Mouse (Mus musculus): Measurements from ENCODE around the gene Tubb4a. TPM values are rescaled to one million over a fixed set of nuclear protein-coding genes. Genes with fewer than 3 reads are reported as not detected.
"Not testable (repeated sequence)": the region's sequence is repeated elsewhere in the genome, so short reads cannot be mapped to it uniquely, and the experiment has no call there.

The Tubb4a gene
- polyA plus RNA-seq (2015; fragmentation: Nextera tagmentation; extraction: Ambion mirVana): 239 and 253 TPM in 2 replicates

DNA sequence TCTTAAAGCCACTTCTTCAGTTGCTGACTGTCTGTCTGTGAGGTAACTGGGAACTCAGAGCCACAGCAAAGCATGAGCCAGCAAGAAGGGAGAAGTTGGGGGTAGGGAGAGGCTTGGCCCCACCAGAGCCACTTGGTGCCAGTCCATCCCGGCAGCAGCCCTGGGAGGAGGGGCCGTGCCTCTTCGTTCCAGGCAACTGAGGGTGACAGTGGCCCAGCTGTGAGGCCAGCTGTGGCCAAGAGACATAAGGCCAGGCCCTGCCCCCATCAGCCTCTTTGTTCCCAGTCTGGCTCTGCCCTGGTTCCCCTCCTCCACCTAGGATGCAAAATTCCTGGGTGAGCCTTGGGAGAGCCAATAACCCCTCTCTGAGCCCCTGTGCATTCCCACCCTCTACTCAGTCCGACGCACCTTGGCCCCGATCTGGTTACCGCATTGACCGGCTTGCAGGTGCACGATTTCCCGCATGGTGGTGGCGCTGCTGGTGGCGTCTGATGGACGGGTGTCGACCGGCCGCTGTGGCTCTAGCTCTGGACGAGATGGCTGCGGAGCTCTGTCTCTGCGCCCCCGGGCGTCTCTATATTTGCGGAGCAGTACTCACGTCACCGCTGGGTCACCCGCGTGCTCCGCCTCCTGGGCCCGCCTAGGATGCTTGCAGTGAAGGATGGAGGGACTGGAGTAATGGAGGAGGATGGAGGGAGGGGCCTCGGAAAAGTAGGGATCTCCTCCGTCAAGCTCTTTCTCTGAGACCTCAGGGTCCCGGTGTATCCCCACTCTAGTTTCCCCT is at the start of gene Tubb4a:
Gene Tubb4a (minus strand): TSS at position 734 of the 784 bp plus-strand sequence.
- WGBS: under 1% methylated on average over 31 of the region's 31 CpGs
- H3K36me3 ChIP-seq: no peaks in the 10 kb centered on the region; the same call in 1 of the 2 replicates
- H3K9me3 ChIP-seq: no peaks in the 10 kb centered on the region
- H3K4me1 ChIP-seq: peaks cover 20% of the 10 kb centered on the region
- peak within 1 kb of the TSS; percentile 60 for H3K4me2 ChIP-seq (replicated peaks)
- ATAC-seq (replicated peaks): peak; percentile 96
- H3K27ac ChIP-seq (replicated peaks): peak within 1 kb of the TSS; percentile 79
- H3K4me3 ChIP-seq: peak within 1 kb of the TSS; percentile 66
- H3K9ac ChIP-seq (replicated peaks): peak within 1 kb of the TSS; percentile 83
- H3K27me3 ChIP-seq: no peaks in the 10 kb centered on the region

DNA sequence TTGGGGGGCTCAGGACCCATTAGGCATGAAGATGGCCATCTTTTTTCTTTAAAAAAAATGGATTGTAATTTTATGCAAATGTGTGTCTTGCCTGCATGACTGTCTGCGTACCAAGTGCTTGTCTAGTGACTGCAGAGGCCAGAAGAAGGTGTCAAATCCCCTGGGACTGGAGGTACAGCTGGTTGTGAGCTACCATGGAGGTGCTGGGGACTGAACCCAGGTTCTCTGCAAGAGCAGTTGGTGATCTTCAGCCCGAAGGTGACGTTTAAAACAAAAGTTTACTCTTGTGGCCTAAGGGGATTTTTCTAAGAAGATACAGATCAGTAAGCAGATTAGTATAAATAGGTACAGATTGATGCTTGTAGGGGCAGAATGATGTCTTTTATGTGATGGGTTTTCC is 48.1 kb upstream of the Tubb4a start:
- Histone ChIP-seq H3K9ac (replicated peaks) (no peak overlapping the region), H3K4me2 (replicated peaks) (no peak overlapping the region), H3K4me3 (no peak overlapping the region), H3K27me3 (no peaks in the 10 kb centered on the region), H3K4me1 (no peaks in the 10 kb centered on the region), H3K36me3 (no peaks in the 10 kb centered on the region), H3K9me3 (no peaks in the 10 kb centered on the region), H3K27ac (replicated peaks) (no peak overlapping the region)
- 85% methylated on average over 3 of the region's 3 CpGs for WGBS
- ATAC-seq (replicated peaks): no peak

DNA sequence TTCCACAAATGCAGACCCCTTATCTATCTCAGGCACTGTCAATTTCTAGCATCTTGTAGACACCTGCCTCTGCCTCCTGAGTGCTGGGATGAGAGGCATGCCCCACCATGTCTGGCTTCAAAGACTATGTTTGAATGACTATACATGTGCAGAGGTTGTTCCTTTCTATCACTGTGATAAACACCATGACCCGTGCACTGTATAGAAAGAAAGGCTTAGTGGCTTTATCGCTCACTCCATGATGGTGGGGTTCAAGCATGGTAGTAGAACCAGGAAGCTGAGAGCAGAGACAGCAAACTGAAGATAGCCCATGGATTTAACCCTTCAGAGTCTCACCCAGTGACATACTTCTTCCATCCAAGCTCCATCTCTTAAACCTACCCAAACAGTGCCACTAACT is 47.1 kb upstream of the Tubb4a start:
- Histone ChIP-seq H3K27me3 (no peaks in the 10 kb centered on the region), H3K4me3 (no peak overlapping the region), H3K27ac (replicated peaks) (no peak overlapping the region), H3K4me1 (no peaks in the 10 kb centered on the region), H3K9me3 (no peaks in the 10 kb centered on the region), H3K9ac (replicated peaks) (no peak overlapping the region), H3K36me3 (no peaks in the 10 kb centered on the region), H3K4me2 (replicated peaks) (no peak overlapping the region)
- ATAC-seq (replicated peaks): no peak
- WGBS: 91% methylated on average over 2 of the region's 2 CpGs

DNA sequence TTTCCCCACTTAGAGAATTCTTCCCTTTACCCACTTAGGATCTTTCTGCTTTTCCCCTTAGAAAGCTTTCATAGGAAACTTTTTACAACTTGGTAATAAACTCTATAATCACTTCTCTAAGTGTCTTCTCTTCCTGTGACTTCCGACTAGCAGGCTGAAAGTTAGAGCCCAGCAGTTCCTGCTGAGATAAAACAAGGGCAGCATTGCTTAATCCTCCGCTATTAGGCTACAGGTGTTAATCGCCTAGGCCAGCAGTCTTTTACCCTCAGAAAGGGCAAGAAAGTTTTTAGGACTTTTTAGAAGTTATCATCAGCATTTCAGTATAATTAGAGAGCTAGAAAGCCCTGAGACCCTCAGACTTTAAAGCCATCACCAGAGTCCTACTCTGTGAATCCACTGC is 46.4 kb upstream of the Tubb4a start:
- not testable (repeated sequence) for H3K27me3 ChIP-seq; H3K4me3 ChIP-seq; H3K27ac ChIP-seq (replicated peaks); H3K4me2 ChIP-seq (replicated peaks); H3K4me1 ChIP-seq; H3K9me3 ChIP-seq; ATAC-seq (replicated peaks); H3K36me3 ChIP-seq; H3K9ac ChIP-seq (replicated peaks)
- WGBS: 20% methylated on average over 3 of the region's 3 CpGs

DNA sequence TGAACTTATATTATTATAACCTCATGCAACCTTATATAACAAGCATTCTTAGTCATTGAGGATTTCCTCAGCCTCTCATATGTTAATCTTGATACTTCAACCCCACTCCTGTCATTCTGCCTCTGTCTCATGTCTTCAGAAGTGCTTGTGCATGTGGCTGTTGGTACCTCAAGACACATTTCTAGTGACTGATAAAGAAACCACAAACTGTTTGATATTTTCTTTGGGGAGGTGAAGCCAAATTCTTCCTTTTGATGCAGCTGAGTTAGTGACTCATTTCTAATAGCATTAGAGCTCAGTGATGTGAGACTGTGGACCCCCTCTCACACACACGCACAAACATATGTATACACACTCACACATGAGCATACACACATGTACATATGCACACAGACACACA is 44.2 kb upstream of the Tubb4a start:
- H3K27me3 ChIP-seq: no peaks in the 10 kb centered on the region
- H3K4me2 ChIP-seq (replicated peaks): no peak overlapping the region
- H3K4me3 ChIP-seq: no peak overlapping the region
- H3K4me1 ChIP-seq: no peaks in the 10 kb centered on the region
- no peak overlapping the region for H3K27ac ChIP-seq (replicated peaks)
- H3K36me3 ChIP-seq: no peaks in the 10 kb centered on the region
- H3K9me3 ChIP-seq: no peaks in the 10 kb centered on the region
- no peak overlapping the region for H3K9ac ChIP-seq (replicated peaks)
- WGBS: 91% methylated on average over 1 of the region's 1 CpGs
- ATAC-seq (replicated peaks): no peak

DNA sequence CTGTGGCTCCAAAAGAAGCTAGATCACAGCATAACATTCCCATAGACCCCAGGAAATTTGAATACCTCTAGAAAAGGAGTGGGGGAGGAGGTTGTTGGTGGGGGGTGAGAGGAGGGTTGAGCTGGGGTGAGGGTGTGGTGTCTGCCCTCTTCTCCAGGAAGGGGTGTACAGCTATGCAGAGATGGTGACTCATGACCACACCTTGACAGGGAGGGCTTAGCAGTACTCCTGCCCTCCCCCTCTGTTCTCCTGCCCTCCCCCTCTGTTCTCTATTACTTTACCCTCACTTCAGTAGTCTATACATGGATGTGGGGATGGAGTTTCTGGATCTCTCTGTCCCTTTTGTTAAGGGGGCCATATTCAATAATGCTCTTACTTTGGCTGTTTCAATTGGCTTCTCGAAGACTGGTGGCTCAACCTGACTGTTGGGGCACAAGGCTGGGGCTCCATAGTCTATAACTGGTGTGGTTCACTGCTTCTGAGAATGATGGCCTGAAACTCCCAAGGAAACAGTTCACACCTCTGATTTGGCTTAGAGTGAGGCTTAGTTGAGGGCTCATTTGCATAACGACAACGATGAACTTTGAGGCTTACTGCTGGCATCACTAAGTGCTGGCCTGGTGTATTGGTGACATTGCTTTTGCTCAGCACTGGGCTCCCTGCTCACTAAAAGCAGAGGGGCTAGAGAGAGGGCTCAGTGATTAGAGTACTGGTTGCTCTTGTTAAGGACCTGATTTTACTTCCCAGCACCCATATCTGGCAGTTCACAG is 38.5 kb upstream of the Tubb4a start:
- 55% methylated on average over 3 of the region's 3 CpGs for WGBS
- no peaks in the 10 kb centered on the region for H3K27me3 ChIP-seq
- no peak for ATAC-seq (replicated peaks)
- H3K36me3 ChIP-seq: no peaks in the 10 kb centered on the region
- no peaks in the 10 kb centered on the region for H3K4me1 ChIP-seq
- H3K9me3 ChIP-seq: no peaks in the 10 kb centered on the region
- H3K4me3 ChIP-seq: no peak overlapping the region
- H3K9ac ChIP-seq (replicated peaks): no peak overlapping the region
- H3K27ac ChIP-seq (replicated peaks): no peak overlapping the region
- H3K4me2 ChIP-seq (replicated peaks): no peak overlapping the region

DNA sequence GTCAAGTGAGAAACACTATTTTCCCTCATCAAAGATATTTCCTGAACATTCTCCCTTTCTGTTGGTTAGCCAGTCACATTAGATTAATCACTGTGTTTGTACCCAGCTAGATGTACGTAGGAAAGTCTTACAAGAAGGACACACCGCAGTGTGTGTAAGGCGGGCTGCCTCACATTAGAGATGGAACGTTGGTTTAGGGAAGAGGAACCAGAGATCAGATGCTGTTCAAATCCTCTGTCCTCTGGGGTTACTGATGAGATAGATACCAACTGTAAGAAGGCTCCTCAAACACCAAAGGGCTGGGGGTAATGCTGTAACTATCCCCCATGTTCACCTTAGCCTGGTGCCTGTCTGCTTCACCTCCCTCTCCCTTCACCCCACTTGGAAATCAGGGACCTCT is 37.2 kb upstream of the Tubb4a start:
- Histone ChIP-seq H3K36me3 (no peaks in the 10 kb centered on the region), H3K27me3 (no peaks in the 10 kb centered on the region), H3K4me3 (no peak overlapping the region), H3K9me3 (no peaks in the 10 kb centered on the region), H3K4me2 (replicated peaks) (no peak overlapping the region), H3K27ac (replicated peaks) (no peak overlapping the region), H3K4me1 (no peaks in the 10 kb centered on the region), H3K9ac (replicated peaks) (no peak overlapping the region)
- no peak for ATAC-seq (replicated peaks)
- 89% methylated on average over 4 of the region's 4 CpGs for WGBS

DNA sequence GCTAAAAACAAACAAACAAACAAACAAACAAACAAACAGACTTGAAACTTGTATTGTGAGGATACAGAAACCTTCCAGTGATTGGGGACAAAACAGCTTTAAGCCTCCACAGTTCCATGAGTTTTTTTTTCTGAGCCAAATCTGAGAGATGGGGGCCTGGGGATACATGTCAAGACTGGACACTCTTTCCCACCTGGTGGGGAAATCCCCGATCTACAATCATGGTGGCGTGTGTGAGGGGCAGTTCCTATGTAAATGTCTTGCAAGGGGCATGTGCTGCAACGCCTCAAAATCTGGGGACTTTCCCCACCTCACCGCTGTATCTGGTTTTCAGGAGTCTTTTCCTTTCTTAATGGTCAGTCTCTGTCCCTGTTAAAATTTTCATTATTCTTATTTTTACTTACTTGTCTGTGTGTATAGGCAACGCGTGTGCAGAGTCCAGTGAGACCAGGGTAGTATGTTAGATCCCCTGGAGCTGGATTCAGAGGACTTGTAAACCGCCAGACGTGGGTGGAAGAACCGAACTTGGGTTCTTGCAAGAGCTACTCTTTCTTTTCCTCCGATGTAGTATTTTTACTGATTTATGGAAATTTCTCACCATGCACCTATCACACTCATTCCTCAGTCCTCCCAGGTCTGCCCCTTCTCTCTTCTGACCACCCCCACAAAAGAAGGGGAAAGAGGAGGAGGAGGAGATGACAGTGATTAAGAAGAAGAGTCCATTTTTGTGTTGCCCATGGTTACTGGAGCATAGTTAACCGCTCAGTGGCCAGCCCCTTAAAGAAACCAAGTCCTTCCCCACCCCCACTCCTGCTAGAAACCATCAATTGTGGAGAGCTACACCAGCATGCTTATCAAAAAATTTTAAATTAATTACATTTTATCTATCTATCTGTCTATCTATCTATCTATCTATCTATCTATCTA is 35.9 kb upstream of the Tubb4a start:
- Histone ChIP-seq H3K36me3 (no peaks in the 10 kb centered on the region), H3K4me3 (no peak overlapping the region), H3K4me1 (peaks cover 3% of the 10 kb centered on the region; the same call in 1 of the 2 replicates), H3K27ac (replicated peaks) (no peak overlapping the region), H3K9ac (replicated peaks) (no peak overlapping the region), H3K27me3 (no peaks in the 10 kb centered on the region), H3K4me2 (replicated peaks) (no peak overlapping the region), H3K9me3 (no peaks in the 10 kb centered on the region)
- 89% methylated on average over 11 of the region's 11 CpGs for WGBS
- no peak for ATAC-seq (replicated peaks)

DNA sequence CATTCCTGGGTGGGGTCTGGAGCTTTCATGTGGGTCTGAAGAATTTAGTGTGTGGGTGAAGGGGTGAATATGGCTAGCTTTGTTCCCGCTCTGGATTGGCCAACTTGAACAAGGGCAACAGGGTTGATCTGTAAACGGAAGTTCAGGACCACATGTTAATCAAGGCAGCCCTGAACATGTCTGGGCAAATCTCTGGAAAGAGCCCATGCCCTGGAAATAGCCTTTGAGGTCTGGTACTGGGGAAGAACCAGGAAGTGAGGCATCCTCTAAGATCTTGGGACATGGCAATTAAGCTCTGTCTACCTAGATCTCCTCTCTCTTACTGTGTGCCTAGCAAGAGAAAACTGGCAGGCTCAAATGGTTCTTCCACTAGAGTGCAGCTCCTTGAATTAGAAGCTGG is 34.3 kb upstream of the Tubb4a start:
- no peaks in the 10 kb centered on the region for H3K36me3 ChIP-seq
- no peak overlapping the region for H3K4me3 ChIP-seq
- H3K9me3 ChIP-seq: no peaks in the 10 kb centered on the region
- WGBS: 89% methylated on average over 2 of the region's 2 CpGs
- H3K27me3 ChIP-seq: no peaks in the 10 kb centered on the region; the same call in 1 of the 2 replicates
- peaks cover 3% of the 10 kb centered on the region; the same call in 1 of the 2 replicates for H3K4me1 ChIP-seq
- H3K27ac ChIP-seq (replicated peaks): no peak overlapping the region
- H3K9ac ChIP-seq (replicated peaks): no peak overlapping the region
- H3K4me2 ChIP-seq (replicated peaks): no peak overlapping the region
- no peak for ATAC-seq (replicated peaks)

DNA sequence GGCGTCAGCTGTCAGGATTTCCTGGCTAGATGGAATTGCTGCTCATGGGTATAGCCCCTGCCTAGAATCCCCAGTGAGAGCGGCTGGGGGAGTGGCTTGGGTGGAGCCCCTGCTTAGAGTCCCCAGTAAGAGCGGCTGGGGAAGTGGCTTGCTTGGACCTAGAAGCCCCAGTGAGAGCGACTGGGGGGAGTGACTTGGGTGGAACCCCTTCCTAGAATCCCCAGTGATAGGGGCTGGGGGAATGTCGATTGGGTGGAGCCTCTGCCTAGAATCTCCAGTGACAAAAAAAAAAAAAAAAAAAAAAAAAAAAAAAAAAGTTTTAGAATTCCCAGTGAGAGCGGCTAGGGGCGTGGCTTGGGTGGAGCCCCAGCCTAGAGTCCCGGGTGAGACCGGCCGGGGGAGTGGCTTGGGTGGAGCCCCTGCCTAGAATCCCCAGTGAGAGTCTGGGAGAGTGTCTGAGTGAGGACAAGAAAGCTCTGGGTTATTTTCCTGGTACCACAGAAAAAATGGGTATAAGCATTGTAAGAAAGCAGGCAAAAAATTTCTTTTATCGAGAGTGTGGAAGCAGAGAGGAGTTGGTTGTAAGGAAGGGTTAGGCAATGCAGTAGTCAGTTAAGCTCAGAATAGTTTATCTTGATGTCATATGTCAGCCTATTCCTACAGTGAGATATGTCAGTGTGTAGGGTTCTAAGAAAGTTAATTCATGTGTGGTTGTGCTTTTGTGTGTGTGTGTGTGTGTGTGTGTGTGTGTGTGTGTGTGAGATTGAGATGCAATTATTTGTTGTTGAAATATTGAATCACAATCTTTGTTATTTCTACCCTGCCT is 31.2 kb upstream of the Tubb4a start:
- under 1% methylated on average over 11 of the region's 11 CpGs for WGBS

DNA sequence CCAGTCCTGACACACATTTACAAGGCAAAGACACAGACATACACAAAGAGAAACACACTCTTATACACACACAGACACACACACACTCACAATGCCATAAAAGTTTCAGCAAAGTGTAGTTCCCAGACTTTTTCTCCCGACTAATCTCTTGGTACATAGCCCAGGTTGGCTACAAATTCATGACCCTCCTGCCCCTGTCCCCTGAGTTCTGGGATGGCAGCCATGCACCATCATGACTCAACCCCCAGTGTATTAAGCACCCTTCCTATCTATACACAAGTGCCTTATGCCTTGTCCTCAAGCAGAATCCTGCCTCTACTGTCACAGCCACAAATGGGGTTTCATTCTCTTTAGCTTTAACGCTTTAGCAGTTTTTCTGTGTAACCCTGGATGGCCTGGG is 29.2 kb upstream of the Tubb4a start:
- Histone ChIP-seq H3K9ac (replicated peaks) (no peak overlapping the region), H3K36me3 (no peaks in the 10 kb centered on the region), H3K4me2 (replicated peaks) (no peak overlapping the region), H3K27ac (replicated peaks) (no peak overlapping the region), H3K27me3 (no peaks in the 10 kb centered on the region; the same call in 1 of the 2 replicates), H3K9me3 (no peaks in the 10 kb centered on the region), H3K4me1 (peaks cover 3% of the 10 kb centered on the region; the same call in 1 of the 2 replicates), H3K4me3 (no peak overlapping the region)
- WGBS: 73% methylated on average over 2 of the region's 2 CpGs
- ATAC-seq (replicated peaks): no peak

More for the DNA sequence above, 31.2 kb upstream of the Tubb4a start:
- H3K27me3 ChIP-seq: no peaks in the 10 kb centered on the region; the same call in 1 of the 2 replicates
- no peak overlapping the region for H3K4me3 ChIP-seq
- ATAC-seq (replicated peaks): peak; percentile 77
- no peaks in the 10 kb centered on the region for H3K9me3 ChIP-seq
- no peak overlapping the region; the same call in 1 of the 2 replicates for H3K4me2 ChIP-seq (replicated peaks)
- no peak overlapping the region for H3K27ac ChIP-seq (replicated peaks)
- H3K9ac ChIP-seq (replicated peaks): no peak overlapping the region
- H3K36me3 ChIP-seq: no peaks in the 10 kb centered on the region
- peaks cover 3% of the 10 kb centered on the region; the same call in 1 of the 2 replicates for H3K4me1 ChIP-seq
